Mouse (Mus musculus): Measurements from ENCODE around the gene Gmfg. TPM values are rescaled to one million over a fixed set of nuclear protein-coding genes. Genes with fewer than 3 reads are reported as not detected.
A peak's percentile ranks its signal among the peaks of the same experiment; 100 is the strongest.

Gene Gmfg
- polyA plus RNA-seq, 1 experiment from 2014 or later = 47.1 TPM

- Histone ChIP-seq H3K27ac (ENCODE audit: low read length) (no peak overlapping the region), H3K9me3 (ENCODE audit: control insufficient read depth, low read length) (no peaks in the 10 kb centered on the region), H3K4me1 (replicated peaks; ENCODE audit: control insufficient read depth, insufficient read depth, low read length) (peaks cover 18% of the 10 kb centered on the region), H3K4me3 (ENCODE audit: low read length) (no peak overlapping the region), H3K27me3 (ENCODE audit: control insufficient read depth, insufficient read depth, low read depth, low read length) (no peaks in the 10 kb centered on the region), H3K36me3 (ENCODE audit: control insufficient read depth, insufficient read depth, low read length) (no peaks in the 10 kb centered on the region), H3K4me2 (ENCODE audit: low read depth, low read length) (no peak overlapping the region), H3K9ac (ENCODE audit: low read length) (no peak overlapping the region)
- WGBS = 90% methylated on average over 2 of the region's 2 CpGs
- no peak for ATAC-seq (ENCODE audit: low read depth)
Measured at GRCm38 (mm10) chr7:28432252-28432651, 5.0 kb upstream of the Gmfg start.

- peak; percentile 35 for ATAC-seq (ENCODE audit: low read depth)
- 2% methylated on average over 26 of the region's 70 CpGs for WGBS
- Histone ChIP-seq H3K27me3 (ENCODE audit: control insufficient read depth, insufficient read depth, low read depth, low read length) (no peaks in the 10 kb centered on the region), H3K27ac (ENCODE audit: low read length) (peak overlapping the region; percentile 63), H3K36me3 (ENCODE audit: control insufficient read depth, insufficient read depth, low read length) (no peaks in the 10 kb centered on the region), H3K4me2 (ENCODE audit: low read depth, low read length) (peak overlapping the region; percentile 84), H3K4me3 (ENCODE audit: low read length) (peak overlapping the region; percentile 86), H3K9me3 (ENCODE audit: control insufficient read depth, low read length) (no peaks in the 10 kb centered on the region), H3K4me1 (replicated peaks; ENCODE audit: control insufficient read depth, insufficient read depth, low read length) (peaks cover 19% of the 10 kb centered on the region), H3K9ac (ENCODE audit: low read length) (peak overlapping the region; percentile 96)
Measured at GRCm38 (mm10) chr7:28435660-28436259, 1.5 kb upstream of the Gmfg start.

DNA sequence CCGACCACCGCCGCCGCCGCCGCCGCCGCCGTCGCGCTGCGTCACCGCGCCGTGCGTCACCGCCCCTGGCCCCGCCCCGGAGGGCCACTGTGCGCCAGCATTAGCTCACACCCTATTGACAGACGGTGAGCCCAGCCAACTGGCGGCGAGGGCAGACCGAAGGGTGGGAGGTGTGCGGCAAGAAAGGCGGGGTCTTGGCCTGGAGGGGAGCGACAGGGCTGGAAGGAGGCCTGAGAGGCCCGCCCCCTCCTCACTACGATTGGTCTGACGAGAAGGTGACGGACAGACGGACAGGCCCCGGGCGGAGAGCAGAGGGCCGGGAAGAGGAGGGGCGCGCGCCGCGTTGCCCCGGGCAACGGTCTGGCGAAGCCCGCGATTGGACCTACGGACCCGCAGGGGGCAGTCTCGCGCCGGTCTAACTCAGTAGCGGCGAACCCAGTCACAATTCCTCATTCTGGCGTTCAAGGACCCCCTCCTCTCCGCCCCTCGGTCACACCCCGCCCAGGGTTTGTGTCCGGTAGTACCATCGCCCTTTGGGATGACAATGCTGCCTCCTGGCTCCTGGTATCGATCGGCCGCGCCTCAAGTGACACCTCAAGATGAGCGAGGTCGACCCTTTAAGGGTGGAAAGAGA lies 859 bp upstream of the Gmfg start:
- Histone ChIP-seq H3K4me2 (ENCODE audit: low read depth, low read length) (peak overlapping the region; percentile 64), H3K4me1 (replicated peaks; ENCODE audit: control insufficient read depth, insufficient read depth, low read length) (peaks cover 19% of the 10 kb centered on the region), H3K27me3 (ENCODE audit: control insufficient read depth, insufficient read depth, low read depth, low read length) (no peaks in the 10 kb centered on the region), H3K27ac (ENCODE audit: low read length) (peak overlapping the region; percentile 41), H3K4me3 (ENCODE audit: low read length) (peak overlapping the region; percentile 86), H3K9ac (ENCODE audit: low read length) (peak overlapping the region; percentile 96), H3K9me3 (ENCODE audit: control insufficient read depth, low read length) (no peaks in the 10 kb centered on the region), H3K36me3 (ENCODE audit: control insufficient read depth, insufficient read depth, low read length) (no peaks in the 10 kb centered on the region)
- ATAC-seq (ENCODE audit: low read depth) = peak; percentile 99
- under 1% methylated on average over 42 of the region's 64 CpGs for WGBS

DNA sequence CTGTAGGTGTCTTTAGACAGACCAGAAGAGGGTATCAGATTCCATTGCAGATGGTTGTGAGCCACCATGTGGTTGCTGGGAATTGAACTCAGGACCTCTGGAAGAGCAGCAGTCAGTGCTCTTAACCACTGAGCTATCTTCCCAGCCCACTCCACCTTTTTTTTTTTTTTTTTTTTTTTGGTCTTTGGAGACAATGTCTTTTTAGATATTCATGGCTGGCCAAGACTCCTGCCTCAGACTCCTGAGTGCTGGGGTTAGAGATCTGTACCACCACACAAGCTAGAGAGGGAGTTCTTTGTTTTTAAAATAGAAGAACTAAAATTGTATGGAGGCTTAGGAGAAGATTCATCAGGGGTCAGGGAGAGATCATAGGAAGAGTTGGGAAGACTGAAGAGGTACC lies 717 bp downstream of the Gmfg start:
- H3K9me3 ChIP-seq (ENCODE audit: control insufficient read depth, low read length) = no peaks in the 10 kb centered on the region
- no peak overlapping the region for H3K4me3 ChIP-seq (ENCODE audit: low read length)
- peaks cover 19% of the 10 kb centered on the region for H3K4me1 ChIP-seq (replicated peaks; ENCODE audit: control insufficient read depth, insufficient read depth, low read length)
- ATAC-seq (ENCODE audit: low read depth) = no peak
- no peaks in the 10 kb centered on the region for H3K36me3 ChIP-seq (ENCODE audit: control insufficient read depth, insufficient read depth, low read length)
- no peak overlapping the region for H3K4me2 ChIP-seq (ENCODE audit: low read depth, low read length)
- H3K9ac ChIP-seq (ENCODE audit: low read length) = no peak overlapping the region
- H3K27ac ChIP-seq (ENCODE audit: low read length) = no peak overlapping the region
- H3K27me3 ChIP-seq (ENCODE audit: control insufficient read depth, insufficient read depth, low read depth, low read length) = no peaks in the 10 kb centered on the region

DNA sequence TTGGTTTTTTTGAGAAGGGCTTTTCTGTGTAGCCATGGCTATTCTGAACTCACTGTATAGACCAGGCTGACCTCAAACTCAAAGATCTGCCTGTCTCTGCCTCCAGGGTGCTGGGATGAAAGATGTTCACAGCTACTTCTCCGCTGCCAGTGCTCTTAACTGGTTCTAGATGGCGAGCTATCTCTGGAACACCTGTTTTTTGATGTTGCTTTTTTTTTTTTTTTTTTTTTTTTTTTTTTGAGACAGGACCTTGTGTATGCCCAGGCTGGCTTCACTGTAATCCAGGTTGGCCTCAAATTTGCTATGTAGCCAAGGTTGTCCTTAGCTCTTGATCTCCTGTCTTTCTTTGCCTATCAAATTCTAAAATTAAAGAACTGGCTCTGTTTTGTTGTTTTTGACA lies 1.5 kb downstream of the Gmfg start:
- no peaks in the 10 kb centered on the region for H3K9me3 ChIP-seq (ENCODE audit: control insufficient read depth, low read length)
- H3K4me1 ChIP-seq (replicated peaks; ENCODE audit: control insufficient read depth, insufficient read depth, low read length) = peaks cover 19% of the 10 kb centered on the region
- 72% methylated on average over 2 of the region's 2 CpGs for WGBS
- no peak overlapping the region for H3K4me2 ChIP-seq (ENCODE audit: low read depth, low read length)
- H3K4me3 ChIP-seq (ENCODE audit: low read length) = no peak overlapping the region
- no peaks in the 10 kb centered on the region for H3K36me3 ChIP-seq (ENCODE audit: control insufficient read depth, insufficient read depth, low read length)
- no peaks in the 10 kb centered on the region for H3K27me3 ChIP-seq (ENCODE audit: control insufficient read depth, insufficient read depth, low read depth, low read length)
- no peak overlapping the region for H3K9ac ChIP-seq (ENCODE audit: low read length)
- ATAC-seq (ENCODE audit: low read depth) = no peak
- no peak overlapping the region for H3K27ac ChIP-seq (ENCODE audit: low read length)

- Histone ChIP-seq H3K9ac (ENCODE audit: low read length) (no peak overlapping the region), H3K27ac (ENCODE audit: low read length) (0 out of 2 replicates have a peak overlapping the region, but pooled peaks have one; percentile 2), H3K4me2 (ENCODE audit: low read depth, low read length) (peak overlapping the region; percentile 7; the same call in 1 of the 2 replicates), H3K27me3 (ENCODE audit: control insufficient read depth, insufficient read depth, low read depth, low read length) (no peaks in the 10 kb centered on the region), H3K4me1 (replicated peaks; ENCODE audit: control insufficient read depth, insufficient read depth, low read length) (peaks cover 4% of the 10 kb centered on the region; the same call in 1 of the 2 replicates), H3K9me3 (ENCODE audit: control insufficient read depth, low read length) (no peaks in the 10 kb centered on the region), H3K36me3 (ENCODE audit: control insufficient read depth, insufficient read depth, low read length) (no peaks in the 10 kb centered on the region), H3K4me3 (ENCODE audit: low read length) (no peak overlapping the region)
- no peak for ATAC-seq (ENCODE audit: low read depth)
- WGBS = 47% methylated on average over 2 of the region's 2 CpGs
Measured at GRCm38 (mm10) chr7:28440739-28441138, 3.5 kb downstream of the Gmfg start.

DNA sequence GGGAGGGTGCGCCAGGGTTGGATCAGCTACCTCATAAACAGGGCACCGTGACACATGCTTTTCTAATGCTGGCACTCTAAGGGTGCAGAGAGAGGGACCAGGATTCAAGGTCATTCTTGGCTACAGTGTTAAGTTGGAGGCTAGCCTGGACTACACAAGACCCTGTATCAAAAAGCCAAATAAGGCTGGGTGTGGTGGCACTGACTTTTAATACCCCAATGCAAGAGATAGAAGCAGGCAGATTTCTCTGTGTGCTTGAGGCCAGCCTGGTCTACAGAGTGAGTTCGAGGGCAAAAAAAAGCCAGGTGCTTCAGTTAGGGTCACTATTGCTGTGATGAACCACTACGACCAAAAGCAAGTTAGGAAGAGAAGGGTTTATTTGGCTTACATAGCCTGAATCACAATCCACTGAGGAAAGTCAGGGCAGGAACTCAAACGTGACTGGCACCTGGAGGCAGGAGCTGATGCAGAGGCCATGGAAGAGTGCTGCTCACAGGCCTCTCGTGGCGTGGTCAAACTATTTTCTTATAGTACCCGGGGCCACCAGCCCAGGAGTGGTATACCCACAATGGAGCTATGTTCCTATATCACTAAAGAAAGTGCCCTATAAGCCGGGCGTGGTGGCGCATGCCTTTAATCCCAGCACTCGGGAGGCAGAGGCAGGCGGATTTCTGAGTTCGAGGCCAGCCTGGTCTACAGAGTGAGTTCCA lies 4.7 kb downstream of the Gmfg start:
- H3K27ac ChIP-seq (ENCODE audit: low read length) = no peak overlapping the region
- H3K4me2 ChIP-seq (ENCODE audit: low read depth, low read length) = no peak overlapping the region
- H3K9me3 ChIP-seq (ENCODE audit: control insufficient read depth, low read length) = no peaks in the 10 kb centered on the region
- H3K9ac ChIP-seq (ENCODE audit: low read length) = no peak overlapping the region
- H3K4me3 ChIP-seq (ENCODE audit: low read length) = no peak overlapping the region
- 84% methylated on average over 13 of the region's 14 CpGs for WGBS
- no peaks in the 10 kb centered on the region for H3K27me3 ChIP-seq (ENCODE audit: control insufficient read depth, insufficient read depth, low read depth, low read length)
- ATAC-seq (ENCODE audit: low read depth) = no peak
- H3K36me3 ChIP-seq (ENCODE audit: control insufficient read depth, insufficient read depth, low read length) = no peaks in the 10 kb centered on the region
- H3K4me1 ChIP-seq (replicated peaks; ENCODE audit: control insufficient read depth, insufficient read depth, low read length) = peaks cover 4% of the 10 kb centered on the region; the same call in 1 of the 2 replicates

GRCm38 (mm10) chr7:28442688-28443087 lies 5.4 kb downstream of the Gmfg start:
- WGBS = 25% methylated on average over 4 of the region's 4 CpGs
- Histone ChIP-seq H3K4me3 (ENCODE audit: low read length) (no peak overlapping the region), H3K27me3 (ENCODE audit: control insufficient read depth, insufficient read depth, low read depth, low read length) (no peaks in the 10 kb centered on the region), H3K4me1 (replicated peaks; ENCODE audit: control insufficient read depth, insufficient read depth, low read length) (0 out of 2 replicates have a peak, but pooled peaks cover 3% of the 10 kb centered on the region), H3K4me2 (ENCODE audit: low read depth, low read length) (no peak overlapping the region), H3K9ac (ENCODE audit: low read length) (no peak overlapping the region), H3K27ac (ENCODE audit: low read length) (no peak overlapping the region), H3K9me3 (ENCODE audit: control insufficient read depth, low read length) (no peaks in the 10 kb centered on the region), H3K36me3 (ENCODE audit: control insufficient read depth, insufficient read depth, low read length) (no peaks in the 10 kb centered on the region)
- ATAC-seq (ENCODE audit: low read depth) = peak; percentile 26; the same call in 1 of the 2 replicates

DNA sequence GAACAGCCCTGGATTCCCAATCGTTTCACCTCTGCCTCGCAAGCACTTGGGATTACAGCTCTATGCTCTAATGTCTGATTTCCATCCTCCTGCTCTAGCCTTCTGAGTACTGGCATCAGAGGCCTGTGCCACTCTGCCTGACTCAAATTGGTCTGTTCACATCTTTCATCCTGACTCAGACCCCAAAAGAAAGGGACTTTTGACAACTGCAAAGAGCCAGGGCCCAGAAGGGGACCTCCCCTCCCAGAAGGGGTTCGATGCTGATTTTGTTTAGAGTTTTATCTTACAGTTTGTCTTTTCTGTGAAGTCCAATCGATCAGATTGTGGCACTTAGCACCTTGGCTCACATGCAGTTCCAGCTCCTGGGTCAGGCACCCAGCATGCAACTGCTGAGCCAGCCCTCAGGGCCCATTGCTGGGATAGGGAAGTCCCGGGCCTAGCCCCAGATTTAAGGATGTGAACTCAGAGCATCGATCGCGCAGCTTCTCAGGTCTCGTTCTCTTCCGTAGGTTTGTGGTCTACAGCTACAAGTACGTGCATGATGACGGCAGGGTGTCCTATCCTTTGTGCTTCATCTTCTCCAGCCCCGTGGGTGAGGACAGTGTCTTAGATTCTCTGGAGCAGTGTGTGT lies 7.2 kb downstream of the Gmfg start:
- Histone ChIP-seq H3K36me3 (ENCODE audit: control insufficient read depth, insufficient read depth, low read length) (no peaks in the 10 kb centered on the region), H3K4me1 (replicated peaks; ENCODE audit: control insufficient read depth, insufficient read depth, low read length) (0 out of 2 replicates have a peak, but pooled peaks cover 3% of the 10 kb centered on the region), H3K4me2 (ENCODE audit: low read depth, low read length) (no peak overlapping the region), H3K27me3 (ENCODE audit: control insufficient read depth, insufficient read depth, low read depth, low read length) (no peaks in the 10 kb centered on the region), H3K9ac (ENCODE audit: low read length) (no peak overlapping the region), H3K27ac (ENCODE audit: low read length) (no peak overlapping the region), H3K4me3 (ENCODE audit: low read length) (no peak overlapping the region), H3K9me3 (ENCODE audit: control insufficient read depth, low read length) (no peaks in the 10 kb centered on the region)
- 76% methylated on average over 13 of the region's 13 CpGs for WGBS
- ATAC-seq (ENCODE audit: low read depth) = no peak

All from lung, embryonic 16.5 days (tissue).